Mouse (Mus musculus) B cell, adult 2 months (primary cell): Measurements from ENCODE around the gene Gm49601.

Experiments
- DNase-seq, 2 experiments: peaks; one replicate each; pipeline ENCODE4 v3.0.0; 2022

Gm49601 gene

GRCm38 (mm10) chr16:18626376-18626878 lies at the start of gene Gm49601:
Gene Gm49601 (minus strand): TSS chr16:18626427.
- peak; percentile 85 to 88 for DNase-seq

DNA sequence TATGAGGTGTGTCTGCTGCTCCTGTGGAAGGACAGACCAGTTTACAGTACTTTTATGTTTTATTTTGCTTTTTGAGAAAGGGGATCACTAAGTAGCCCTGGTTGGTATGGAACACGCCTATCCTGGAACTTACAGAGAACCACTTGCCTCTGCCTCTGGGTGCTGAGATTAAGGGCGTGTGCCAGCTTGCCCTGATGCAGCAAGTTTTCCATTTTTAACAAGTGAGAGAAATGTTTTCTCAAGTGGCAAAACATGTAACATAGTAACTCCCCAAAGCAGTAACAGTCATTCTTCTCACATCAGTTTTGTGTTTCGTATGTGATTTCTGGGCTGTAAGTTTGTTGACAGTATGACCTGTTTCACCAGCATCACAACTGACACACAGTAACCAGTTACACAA lies 46.8 kb upstream of the Gm49601 start:
- no peak for DNase-seq

GRCm38 (mm10) chr16:18672027-18672426 lies 45.8 kb upstream of the Gm49601 start:
- no peak for DNase-seq

DNA sequence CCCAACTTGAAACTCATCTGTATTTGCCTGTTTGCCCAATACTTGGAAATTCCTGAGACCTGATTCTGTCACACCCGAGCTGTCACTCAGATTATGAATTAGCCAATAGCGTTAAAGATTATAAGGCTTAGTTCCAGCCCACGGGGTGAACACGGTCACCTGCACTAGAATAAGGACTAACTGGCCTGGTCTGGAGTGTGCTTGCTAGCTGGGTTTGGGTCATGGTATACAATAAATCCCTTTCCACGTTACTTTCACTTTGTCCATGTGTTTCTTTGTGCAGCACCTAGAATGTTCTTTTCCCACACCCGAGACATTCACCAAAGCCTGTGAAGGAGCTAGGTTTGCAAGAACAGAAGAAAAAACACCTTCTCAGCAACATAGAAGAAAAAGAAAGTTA lies 43.7 kb upstream of the Gm49601 start:
- DNase-seq: no peak

DNA sequence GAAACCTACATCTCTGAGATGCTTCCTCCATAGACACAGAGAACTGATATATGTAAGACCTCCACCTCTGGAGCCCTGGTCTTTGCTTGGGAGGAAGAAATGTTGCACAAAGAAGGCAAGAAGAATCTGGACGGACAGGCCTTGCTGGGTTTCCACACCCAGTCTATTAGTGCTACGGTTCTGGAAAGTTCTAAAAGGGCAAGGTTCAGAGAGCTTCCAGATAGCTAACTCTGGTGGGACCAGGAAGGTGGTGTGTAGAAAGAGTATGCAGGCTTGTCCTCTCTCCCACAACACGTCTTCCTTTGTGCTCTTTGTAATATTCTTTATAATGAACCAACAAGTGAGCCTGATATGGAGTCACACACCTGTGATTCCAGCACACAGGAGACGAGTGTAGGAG lies 32.4 kb upstream of the Gm49601 start:
- DNase-seq: no peak

DNA sequence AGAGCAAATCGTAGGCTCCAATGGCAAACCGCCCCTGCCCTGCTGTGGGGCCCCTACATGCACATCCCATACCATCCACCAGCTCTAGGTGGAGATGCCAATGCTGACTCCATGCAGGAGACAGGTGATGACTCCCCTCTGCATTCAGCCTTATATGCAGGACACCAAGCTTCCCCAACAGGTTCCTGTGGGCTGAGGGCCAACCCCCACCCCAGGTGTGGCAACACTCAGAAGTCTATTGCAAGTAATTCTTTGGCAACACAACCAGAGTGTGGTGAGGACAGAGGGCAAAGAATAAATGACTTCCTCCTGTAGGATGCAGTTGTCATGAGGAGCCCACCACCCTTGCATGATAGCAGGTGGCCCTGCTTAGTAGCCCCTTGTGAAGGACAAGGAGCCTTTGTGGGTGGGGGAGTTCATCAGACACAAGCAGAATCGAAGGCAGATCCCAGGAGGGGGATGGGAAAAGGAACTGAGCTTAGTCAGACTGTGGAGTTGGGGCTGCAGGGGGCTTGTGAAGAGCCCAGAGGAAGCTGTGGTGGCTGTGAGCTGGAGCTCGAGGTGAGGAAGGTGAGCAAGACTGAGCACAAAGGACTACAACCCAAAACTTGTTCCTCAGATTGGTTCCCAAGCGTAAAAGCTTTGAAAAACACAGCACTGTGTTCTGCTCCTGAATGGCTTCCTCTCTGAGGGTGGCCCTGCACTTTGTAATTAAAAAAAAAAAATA lies 29.3 kb upstream of the Gm49601 start:
- no peak for DNase-seq

- no peak for DNase-seq
These were observed 27.3 kb upstream of the Gm49601 start for GRCm38 (mm10) chr16:18653290-18654160.

- DNase-seq: no peak
These were observed 22.9 kb upstream of the Gm49601 start for GRCm38 (mm10) chr16:18649126-18649525.

DNA sequence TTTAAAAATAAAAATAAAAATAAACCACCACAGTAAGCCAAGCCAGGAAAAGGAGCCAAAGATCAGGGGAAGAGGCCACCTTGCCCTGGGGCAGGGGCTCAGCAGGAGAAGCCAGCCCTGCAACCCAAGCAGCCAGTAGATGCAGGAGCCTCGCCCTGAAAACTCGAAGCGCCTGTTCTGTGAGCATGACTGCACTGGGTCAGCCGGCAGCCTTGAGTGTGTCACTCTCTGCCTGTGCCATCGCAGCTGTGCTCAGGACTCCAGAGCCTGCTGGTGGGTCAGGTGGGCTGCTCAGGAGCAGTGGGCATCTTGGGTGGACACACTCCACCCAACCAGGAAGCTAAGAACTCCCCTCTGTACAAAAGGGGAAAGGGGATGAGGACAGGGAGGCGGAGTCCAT lies 19.1 kb upstream of the Gm49601 start:
- no peak for DNase-seq

- DNase-seq: no peak
These were observed 18.3 kb upstream of the Gm49601 start for GRCm38 (mm10) chr16:18644485-18644884.

DNA sequence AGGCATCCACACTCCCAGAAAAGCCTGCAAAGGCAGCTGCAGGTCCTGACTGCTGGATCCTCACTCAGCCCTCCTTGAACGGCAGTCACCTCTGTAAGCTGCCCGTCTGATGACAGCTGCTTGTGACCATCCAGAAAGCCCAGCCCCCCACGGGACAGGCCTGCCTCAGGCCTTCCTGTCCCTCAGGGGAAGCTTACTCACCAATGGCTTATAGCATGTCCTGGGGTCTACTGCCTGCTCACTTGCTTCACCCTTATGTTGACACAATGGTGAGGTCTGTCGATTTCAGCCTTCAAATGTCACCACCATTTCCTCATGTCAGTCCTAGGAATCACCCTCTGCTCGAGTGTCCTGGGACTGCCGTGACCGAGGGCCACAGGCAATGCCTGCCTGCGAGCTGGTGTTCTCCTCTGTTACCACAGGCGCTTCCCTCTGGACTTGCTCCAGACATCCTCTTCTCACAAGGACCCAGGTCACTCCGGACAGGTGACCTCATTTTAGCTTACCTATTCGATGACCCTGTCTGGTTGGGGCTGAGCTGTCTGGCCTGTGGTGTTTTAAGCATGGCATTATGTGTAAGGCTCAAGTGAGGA lies 17.3 kb upstream of the Gm49601 start:
- no peak for DNase-seq

DNA sequence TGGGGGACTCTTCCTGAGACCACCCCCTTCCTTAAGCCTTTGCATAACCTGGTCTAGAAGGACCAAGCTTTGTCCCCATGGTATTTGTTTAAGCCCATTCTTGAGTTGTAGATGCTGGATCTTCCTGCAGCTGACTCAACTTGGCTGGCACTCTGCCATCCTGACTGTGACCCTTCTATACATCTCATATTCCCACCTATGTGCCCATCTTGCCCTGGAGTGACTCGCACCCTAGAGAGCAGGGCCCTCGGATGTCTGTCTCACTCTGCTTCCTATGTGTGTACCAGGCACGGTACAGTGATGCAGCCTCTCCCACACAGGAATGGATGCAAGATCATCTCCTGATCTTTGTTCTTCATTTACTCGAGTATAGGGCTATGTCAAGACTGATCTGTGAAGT lies 16.7 kb upstream of the Gm49601 start:
- DNase-seq: no peak

GRCm38 (mm10) chr16:18642291-18642690 lies 16.1 kb upstream of the Gm49601 start:
- no peak for DNase-seq

DNA sequence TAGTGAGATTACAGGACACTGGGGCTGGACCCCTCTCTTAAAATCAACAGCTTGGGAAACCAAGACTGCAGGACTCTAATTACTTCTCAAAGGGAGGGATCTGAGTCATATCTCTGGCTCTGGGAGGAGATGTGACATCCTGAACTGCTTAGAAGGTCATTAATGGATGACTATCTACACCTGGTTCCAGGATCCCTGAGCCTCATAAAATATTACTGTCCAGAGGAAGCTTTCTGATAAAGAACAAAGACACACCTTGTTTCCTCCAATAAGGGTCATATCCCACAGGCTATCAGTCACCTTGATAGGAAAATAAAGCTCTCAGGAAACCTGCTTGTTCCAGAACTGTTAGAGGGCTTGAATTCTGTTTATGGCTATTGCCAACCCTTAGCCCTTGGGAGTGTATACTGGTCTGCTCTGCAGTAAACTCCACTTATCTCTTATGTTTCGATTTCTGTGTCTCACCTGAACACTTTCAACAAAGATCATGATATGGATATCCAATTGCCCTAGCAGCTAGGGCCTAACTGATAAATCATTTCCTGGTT lies 13.2 kb upstream of the Gm49601 start:
- DNase-seq: no peak

- no peak for DNase-seq
These were observed 12.2 kb upstream of the Gm49601 start for GRCm38 (mm10) chr16:18638396-18638795.

DNA sequence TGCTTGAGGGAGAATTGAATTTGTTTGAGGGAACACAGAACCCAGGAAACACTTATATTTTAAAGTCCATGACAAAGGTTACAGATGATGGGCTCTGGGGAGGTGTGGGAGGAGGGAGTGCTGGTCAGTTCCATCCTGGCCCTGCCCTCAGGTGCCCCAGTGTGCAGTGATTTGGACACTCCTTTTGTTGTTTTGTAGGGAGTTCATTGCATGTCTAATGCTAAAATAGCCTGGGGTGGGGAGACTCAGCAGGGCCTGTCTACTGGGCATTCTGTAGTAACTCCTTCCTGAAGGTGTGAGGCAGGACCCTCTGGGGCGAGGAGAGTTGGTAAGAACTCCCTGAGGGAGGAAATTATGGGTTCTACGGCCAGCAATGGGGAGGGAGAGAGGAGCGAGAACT lies 10.6 kb upstream of the Gm49601 start:
- DNase-seq: no peak

DNA sequence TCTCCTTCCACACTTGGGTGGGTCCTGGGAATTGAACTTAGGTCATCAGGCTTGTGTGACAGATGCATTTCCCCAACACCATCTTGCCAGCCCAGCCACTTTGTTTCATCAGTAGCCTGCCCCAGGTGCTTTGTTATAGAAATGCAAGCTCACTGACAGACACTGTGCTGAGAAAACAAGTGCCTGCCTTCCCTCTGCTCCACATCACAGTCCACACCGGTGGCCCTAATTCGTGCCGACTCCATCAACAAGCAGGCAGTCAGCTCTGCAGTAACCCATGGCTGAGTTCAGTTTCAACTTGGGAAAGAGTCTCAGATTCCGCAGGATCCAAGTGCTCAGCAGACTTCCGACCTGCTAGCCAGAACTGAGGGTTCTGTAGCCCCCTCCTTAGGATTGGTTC lies 10.2 kb upstream of the Gm49601 start:
- DNase-seq: no peak

GRCm38 (mm10) chr16:18633333-18633732 lies 7.1 kb upstream of the Gm49601 start:
- no peak for DNase-seq

DNA sequence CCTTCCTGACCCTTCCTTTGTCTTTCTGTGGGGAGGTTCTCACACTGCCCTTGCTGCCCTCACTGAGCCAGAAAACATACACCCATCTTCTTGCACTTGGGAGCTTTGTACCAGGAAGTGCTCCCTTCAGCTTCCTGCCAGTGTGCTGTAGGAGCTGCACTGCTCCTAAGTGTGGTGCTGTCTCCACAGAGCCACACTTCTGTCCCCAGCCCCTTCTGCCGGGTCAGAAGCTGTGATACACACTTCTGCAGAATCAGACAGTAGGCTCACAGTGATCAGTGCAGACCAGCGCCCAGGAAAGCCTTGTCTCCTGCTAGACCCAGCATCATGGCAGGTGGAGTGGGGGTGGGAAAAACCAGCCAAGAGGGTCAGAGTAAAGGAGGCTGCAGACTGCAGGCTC lies 6.6 kb upstream of the Gm49601 start:
- DNase-seq: no peak

DNA sequence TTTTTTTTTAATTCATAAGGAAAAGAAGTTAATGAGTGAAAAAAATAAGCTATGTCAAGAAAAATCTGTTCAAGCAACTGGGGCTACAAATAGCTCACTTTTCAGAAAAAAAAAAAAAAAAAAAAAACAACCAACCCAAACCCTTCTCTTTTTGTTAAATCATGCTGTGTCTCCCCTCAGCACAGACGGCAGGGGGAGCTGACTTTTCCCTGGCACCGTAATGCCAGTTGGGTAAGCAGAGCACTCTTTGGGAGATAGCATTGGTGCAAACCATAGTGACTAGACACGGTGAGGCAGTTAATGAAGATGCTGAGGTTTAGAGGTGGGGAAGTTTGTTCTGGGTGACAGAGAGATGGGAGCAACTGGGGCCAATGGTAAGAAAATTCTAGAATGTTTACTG lies 5.8 kb upstream of the Gm49601 start:
- DNase-seq: no peak

GRCm38 (mm10) chr16:18631141-18631540 lies 4.9 kb upstream of the Gm49601 start:
- DNase-seq: no peak

DNA sequence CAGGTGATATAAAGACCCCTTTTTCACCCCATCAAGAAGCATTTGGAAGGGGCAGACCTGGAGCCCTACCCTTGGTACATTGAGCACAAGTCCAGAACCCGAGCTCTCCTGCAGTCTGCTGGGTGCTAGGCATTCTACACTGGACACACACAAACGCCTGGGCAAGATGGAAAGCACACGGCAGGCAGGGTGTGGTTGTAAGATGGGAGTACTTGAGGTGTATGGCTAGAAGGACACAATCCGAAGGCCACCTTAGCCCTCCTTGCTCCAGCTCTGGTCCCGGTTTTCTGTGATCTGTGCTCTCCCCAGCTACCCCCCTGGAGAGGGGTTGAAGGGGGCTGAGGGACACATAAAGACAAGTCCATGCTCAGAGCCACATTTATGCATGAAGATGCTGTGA lies 4.1 kb upstream of the Gm49601 start:
- DNase-seq: no peak
